Mouse (Mus musculus) forebrain, embryonic 10.5 days (tissue): ENCODE measurements at regions not wholly inside any gene's neighbourhood (a gene's known extent, or its start where the extent isn't known, plus 50 kb on each side); places are given as distances from the start of the nearest gene placed in this dataset.

Source experiments
- DNase-seq: peaks from one replicate; pipeline ENCODE4 v3.0.0-alpha.2; 2017; ENCODE audit warnings: low spot score; ENCODE audit errors: extremely low spot score
- H3K27ac ChIP-seq: fragments of 300-500 bp; sonication (generic); 2 replicates; pipeline ENCODE4 v1.5.1; 2016; ENCODE audit warnings: mild to moderate bottlenecking
- H3K27me3 ChIP-seq: fragments of 300-500 bp; sonication (generic); 2 replicates; pipeline ENCODE4 v1.6.1; 2016; ENCODE audit warnings: mild to moderate bottlenecking; ENCODE audit not compliant: poor library complexity, severe bottlenecking
- H3K36me3 ChIP-seq: fragments of 300-500 bp; sonication (generic); replicated peaks from 2 replicates; pipeline ENCODE4 v1.6.1; 2016; ENCODE audit warnings: mild to moderate bottlenecking, moderate library complexity
- H3K4me1 ChIP-seq: fragments of 300-500 bp; sonication (generic); 2 replicates; pipeline ENCODE4 v1.6.1; 2016
- H3K4me3 ChIP-seq: fragments of 300-500 bp; sonication (generic); 2 replicates; pipeline ENCODE4 v1.5.1; 2016; ENCODE audit warnings: mild to moderate bottlenecking, moderate library complexity
- H3K9me3 ChIP-seq: fragments of 300-500 bp; sonication (generic); 2 replicates; pipeline ENCODE4 v1.6.1; 2016; ENCODE audit warnings: mild to moderate bottlenecking, moderate library complexity
- WGBS: fragments of 180-500 bp; shearing (Covaris S2); methylation state at CpG from one replicate; pipeline ENCODE4 v1.1.7; 2016; 5-methylcytosine and 5-hydroxymethylcytosine counted together

- H3K36me3 ChIP-seq: no peaks in the 10 kb centered on the region
- H3K4me1 ChIP-seq: peaks cover 15% of the 10 kb centered on the region; the same call in 1 of the 2 replicates
- peak; percentile 8 for DNase-seq
- H3K27me3 ChIP-seq: no peaks in the 10 kb centered on the region
- no peak overlapping the region for H3K4me3 ChIP-seq
- H3K27ac ChIP-seq: no peak overlapping the region
- WGBS: 83% methylated on average over 8 of the region's 8 CpGs
- no peaks in the 10 kb centered on the region; the same call in 1 of the 2 replicates for H3K9me3 ChIP-seq
Measured at GRCm38 (mm10) chr6:117612421-117612820, 228.6 kb upstream of the Zfp637 start.

GRCm38 (mm10) chr6:117613656-117614350 is 227.2 kb upstream of the Zfp637 start:
- no peaks in the 10 kb centered on the region for H3K9me3 ChIP-seq
- H3K4me3 ChIP-seq: no peak overlapping the region
- H3K27ac ChIP-seq: peak overlapping the region; percentile 44; the same call in 1 of the 2 replicates
- peak; percentile 14 for DNase-seq
- no peaks in the 10 kb centered on the region for H3K36me3 ChIP-seq
- no peaks in the 10 kb centered on the region for H3K27me3 ChIP-seq
- WGBS: 71% methylated on average over 11 of the region's 11 CpGs
- H3K4me1 ChIP-seq: peaks cover 15% of the 10 kb centered on the region; the same call in 1 of the 2 replicates

- WGBS: 86% methylated on average over 6 of the region's 6 CpGs
- H3K9me3 ChIP-seq: no peaks in the 10 kb centered on the region
- no peaks in the 10 kb centered on the region for H3K27me3 ChIP-seq
- H3K4me1 ChIP-seq: peaks cover 17% of the 10 kb centered on the region
- H3K36me3 ChIP-seq: no peaks in the 10 kb centered on the region
- H3K27ac ChIP-seq: peak overlapping the region; percentile 63
- no peak overlapping the region for H3K4me3 ChIP-seq
- no peak for DNase-seq
Measured at GRCm38 (mm10) chr6:117614386-117614785, 226.6 kb upstream of the Zfp637 start.

- Histone ChIP-seq H3K27me3 (no peaks in the 10 kb centered on the region), H3K4me1 (peaks cover 13% of the 10 kb centered on the region), H3K9me3 (no peaks in the 10 kb centered on the region), H3K27ac (no peak overlapping the region), H3K4me3 (no peak overlapping the region), H3K36me3 (no peaks in the 10 kb centered on the region)
- 92% methylated on average over 6 of the region's 6 CpGs for WGBS
- no peak for DNase-seq
Measured at GRCm38 (mm10) chr6:117617168-117617567, 223.8 kb upstream of the Zfp637 start.

GRCm38 (mm10) chr6:117617951-117618350 is 223.0 kb upstream of the Zfp637 start:
- 82% methylated on average over 4 of the region's 4 CpGs for WGBS
- Histone ChIP-seq H3K27ac (no peak overlapping the region), H3K27me3 (no peaks in the 10 kb centered on the region), H3K4me1 (peaks cover 12% of the 10 kb centered on the region), H3K9me3 (no peaks in the 10 kb centered on the region), H3K4me3 (no peak overlapping the region), H3K36me3 (no peaks in the 10 kb centered on the region)
- DNase-seq: peak; percentile 9

GRCm38 (mm10) chr6:117619606-117620005 is 221.4 kb upstream of the Zfp637 start:
- H3K27me3 ChIP-seq: no peaks in the 10 kb centered on the region
- 68% methylated on average over 2 of the region's 2 CpGs for WGBS

GRCm38 (mm10) chr6:117622446-117622845 is 218.5 kb upstream of the Zfp637 start:
- Histone ChIP-seq H3K4me3 (no peak overlapping the region), H3K27ac (no peak overlapping the region), H3K9me3 (no peaks in the 10 kb centered on the region), H3K4me1 (peaks cover 16% of the 10 kb centered on the region), H3K36me3 (no peaks in the 10 kb centered on the region), H3K27me3 (no peaks in the 10 kb centered on the region)
- DNase-seq: peak; percentile 12
- 87% methylated on average over 6 of the region's 6 CpGs for WGBS

More at GRCm38 (mm10) chr6:117619606-117620005, 221.4 kb upstream of the Zfp637 start:
- Histone ChIP-seq H3K27ac (no peak overlapping the region), H3K4me3 (no peak overlapping the region), H3K4me1 (peaks cover 4% of the 10 kb centered on the region; the same call in 1 of the 2 replicates), H3K36me3 (no peaks in the 10 kb centered on the region), H3K9me3 (no peaks in the 10 kb centered on the region)
- no peak for DNase-seq

GRCm38 (mm10) chr6:117622946-117623345 is 218.0 kb upstream of the Zfp637 start:
- DNase-seq: no peak
- no peaks in the 10 kb centered on the region for H3K27me3 ChIP-seq
- H3K27ac ChIP-seq: no peak overlapping the region
- no peak overlapping the region for H3K4me3 ChIP-seq
- H3K36me3 ChIP-seq: no peaks in the 10 kb centered on the region
- H3K9me3 ChIP-seq: no peaks in the 10 kb centered on the region
- H3K4me1 ChIP-seq: peaks cover 16% of the 10 kb centered on the region

GRCm38 (mm10) chr6:117625716-117626115 is 215.3 kb upstream of the Zfp637 start:
- Histone ChIP-seq H3K36me3 (no peaks in the 10 kb centered on the region), H3K4me3 (no peak overlapping the region), H3K4me1 (peaks cover 11% of the 10 kb centered on the region), H3K27ac (no peak overlapping the region), H3K9me3 (no peaks in the 10 kb centered on the region), H3K27me3 (no peaks in the 10 kb centered on the region)
- DNase-seq: no peak
- WGBS: 27% methylated on average over 5 of the region's 5 CpGs

- H3K4me3 ChIP-seq: no peak overlapping the region
- no peak overlapping the region for H3K27ac ChIP-seq
- H3K9me3 ChIP-seq: no peaks in the 10 kb centered on the region
- no peaks in the 10 kb centered on the region for H3K36me3 ChIP-seq
- no peak for DNase-seq
- 83% methylated on average over 3 of the region's 3 CpGs for WGBS
- no peaks in the 10 kb centered on the region for H3K27me3 ChIP-seq
- H3K4me1 ChIP-seq: peaks cover 11% of the 10 kb centered on the region
Measured at GRCm38 (mm10) chr6:117627461-117627860, 213.5 kb upstream of the Zfp637 start.

GRCm38 (mm10) chr6:117646628-117647027 is 194.4 kb upstream of the Zfp637 start:
- H3K36me3 ChIP-seq: no peaks in the 10 kb centered on the region
- DNase-seq: no peak
- no peaks in the 10 kb centered on the region for H3K9me3 ChIP-seq
- 66% methylated on average over 8 of the region's 8 CpGs for WGBS
- no peaks in the 10 kb centered on the region for H3K27me3 ChIP-seq
- H3K27ac ChIP-seq: no peak overlapping the region
- no peaks in the 10 kb centered on the region for H3K4me1 ChIP-seq
- H3K4me3 ChIP-seq: no peak overlapping the region

GRCm38 (mm10) chr6:117650541-117650940 is 190.4 kb upstream of the Zfp637 start:
- no peak for DNase-seq
- 87% methylated on average over 5 of the region's 5 CpGs for WGBS
- Histone ChIP-seq H3K4me1 (no peaks in the 10 kb centered on the region; the same call in 1 of the 2 replicates), H3K27me3 (no peaks in the 10 kb centered on the region), H3K27ac (no peak overlapping the region), H3K9me3 (no peaks in the 10 kb centered on the region), H3K4me3 (no peak overlapping the region), H3K36me3 (no peaks in the 10 kb centered on the region)

- no peaks in the 10 kb centered on the region for H3K36me3 ChIP-seq
- no peaks in the 10 kb centered on the region; the same call in 1 of the 2 replicates for H3K4me1 ChIP-seq
- H3K27ac ChIP-seq: no peak overlapping the region
- no peaks in the 10 kb centered on the region for H3K9me3 ChIP-seq
- DNase-seq: no peak
- H3K27me3 ChIP-seq: no peaks in the 10 kb centered on the region
- 93% methylated on average over 4 of the region's 4 CpGs for WGBS
- no peak overlapping the region for H3K4me3 ChIP-seq
Measured at GRCm38 (mm10) chr6:117651551-117651950, 189.4 kb upstream of the Zfp637 start.
